Mouse (Mus musculus): ENCODE results near the gene Evi5l. TPM values are rescaled to one million over a fixed set of nuclear protein-coding genes. Genes with fewer than 3 reads are reported as not detected.
"Not testable (repeated sequence)": the region's sequence is repeated elsewhere in the genome, so short reads cannot be mapped to it uniquely, and the experiment has no call there.

The Evi5l gene
- polyA plus RNA-seq, 1 experiment from 2014 or later: 6.6 TPM

DNA sequence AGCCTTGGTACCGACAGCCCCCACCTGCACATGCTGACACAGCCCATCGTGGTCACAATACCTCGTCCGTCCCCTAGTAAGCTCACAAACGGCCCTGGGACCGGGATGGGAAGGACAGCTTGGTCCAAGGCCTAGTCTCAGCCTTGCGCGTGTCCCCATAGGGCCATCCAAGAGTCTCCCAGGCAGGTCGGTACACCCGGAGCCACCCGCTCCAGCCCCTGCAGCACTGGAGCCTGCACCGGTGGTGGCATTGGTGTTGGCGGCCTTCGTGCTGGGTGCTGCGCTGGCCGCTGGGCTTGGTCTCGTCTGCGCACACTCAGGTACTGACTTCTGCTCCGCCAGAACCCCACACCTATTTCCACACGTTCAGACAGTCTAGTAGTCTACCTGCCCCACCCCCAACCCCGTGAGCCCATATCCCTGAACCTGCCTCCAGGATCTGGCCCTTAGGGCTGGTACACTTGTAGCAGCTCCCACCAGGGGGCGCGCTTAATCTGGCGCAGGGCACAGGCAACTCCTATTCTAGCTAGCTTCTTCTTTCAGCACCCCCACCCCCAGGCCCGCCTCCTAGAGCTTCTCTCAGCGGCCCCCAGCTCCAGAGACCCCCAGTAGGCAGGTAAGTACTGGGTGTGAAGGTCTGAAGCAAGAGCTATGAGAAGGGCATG lies 84.1 kb downstream of the Evi5l start:
- 42% methylated on average over 26 of the region's 26 CpGs for WGBS
- peak; percentile 20 for ATAC-seq
- Histone ChIP-seq H3K4me3 (ENCODE audit: low read depth, low read length) (no peak overlapping the region), H3K9ac (ENCODE audit: low read depth, low read length) (no peak overlapping the region), H3K4me2 (replicated peaks; ENCODE audit: low read depth) (no peak overlapping the region), H3K9me3 (ENCODE audit: control insufficient read depth) (no peaks in the 10 kb centered on the region), H3K36me3 (ENCODE audit: control insufficient read depth, insufficient read depth) (peaks cover 41% of the 10 kb centered on the region), H3K4me1 (replicated peaks; ENCODE audit: control insufficient read depth, insufficient read depth, low read length) (no peaks in the 10 kb centered on the region), H3K27ac (ENCODE audit: low read depth, low read length) (no peak overlapping the region), H3K27me3 (replicated peaks; ENCODE audit: control insufficient read depth, insufficient read depth, low read length) (no peaks in the 10 kb centered on the region)
- peak; percentile 91 for TF ChIP-seq CTCF (IDR thresholded peaks at IDR 0.05; ENCODE audit: low read depth)

DNA sequence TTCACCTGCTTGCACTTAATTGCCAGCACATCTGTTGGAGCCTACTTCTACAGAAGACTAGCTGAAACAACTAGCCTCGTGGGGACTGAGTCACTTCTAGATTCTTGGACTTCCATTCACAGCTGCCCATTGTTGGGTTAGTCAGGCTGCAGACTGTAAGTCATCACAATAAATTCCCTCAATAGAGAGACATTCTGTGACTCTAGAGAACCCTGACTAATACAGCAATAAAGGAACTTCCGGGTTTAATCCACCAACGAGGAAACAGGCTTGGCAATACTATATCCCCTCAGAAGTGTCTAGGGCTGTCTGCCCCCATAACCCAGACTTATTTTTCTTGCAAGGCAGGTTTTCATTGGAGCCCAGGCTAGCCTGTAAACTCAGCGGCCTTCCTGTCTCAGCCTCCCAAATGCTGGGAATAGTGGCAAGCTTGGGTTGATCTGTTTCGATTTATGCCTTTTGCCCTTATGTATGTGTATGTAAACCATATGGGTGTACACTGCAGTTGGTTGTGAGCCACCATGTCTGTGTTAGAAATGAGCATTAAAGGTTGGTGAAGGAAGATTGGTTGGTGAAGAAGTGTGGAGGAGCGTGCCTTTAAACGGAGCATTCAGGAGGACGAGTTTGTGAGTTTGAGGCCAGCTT lies 85.9 kb downstream of the Evi5l start:
- WGBS: 34% methylated on average over 8 of the region's 8 CpGs
- H3K27ac ChIP-seq (ENCODE audit: low read depth, low read length): peak overlapping the region; percentile 47
- H3K9ac ChIP-seq (ENCODE audit: low read depth, low read length): 0 out of 2 replicates have a peak overlapping the region, but pooled peaks have one; percentile 59
- TF ChIP-seq CTCF (IDR thresholded peaks at IDR 0.05; ENCODE audit: low read depth): no peak
- H3K4me3 ChIP-seq (ENCODE audit: low read depth, low read length): peak overlapping the region; percentile 92
- no peaks in the 10 kb centered on the region for H3K9me3 ChIP-seq (ENCODE audit: control insufficient read depth)
- peaks cover 31% of the 10 kb centered on the region for H3K36me3 ChIP-seq (ENCODE audit: control insufficient read depth, insufficient read depth)
- no peaks in the 10 kb centered on the region for H3K27me3 ChIP-seq (replicated peaks; ENCODE audit: control insufficient read depth, insufficient read depth, low read length)
- no peaks in the 10 kb centered on the region for H3K4me1 ChIP-seq (replicated peaks; ENCODE audit: control insufficient read depth, insufficient read depth, low read length)
- no peak for ATAC-seq
- H3K4me2 ChIP-seq (replicated peaks; ENCODE audit: low read depth): peak overlapping the region; percentile 90

DNA sequence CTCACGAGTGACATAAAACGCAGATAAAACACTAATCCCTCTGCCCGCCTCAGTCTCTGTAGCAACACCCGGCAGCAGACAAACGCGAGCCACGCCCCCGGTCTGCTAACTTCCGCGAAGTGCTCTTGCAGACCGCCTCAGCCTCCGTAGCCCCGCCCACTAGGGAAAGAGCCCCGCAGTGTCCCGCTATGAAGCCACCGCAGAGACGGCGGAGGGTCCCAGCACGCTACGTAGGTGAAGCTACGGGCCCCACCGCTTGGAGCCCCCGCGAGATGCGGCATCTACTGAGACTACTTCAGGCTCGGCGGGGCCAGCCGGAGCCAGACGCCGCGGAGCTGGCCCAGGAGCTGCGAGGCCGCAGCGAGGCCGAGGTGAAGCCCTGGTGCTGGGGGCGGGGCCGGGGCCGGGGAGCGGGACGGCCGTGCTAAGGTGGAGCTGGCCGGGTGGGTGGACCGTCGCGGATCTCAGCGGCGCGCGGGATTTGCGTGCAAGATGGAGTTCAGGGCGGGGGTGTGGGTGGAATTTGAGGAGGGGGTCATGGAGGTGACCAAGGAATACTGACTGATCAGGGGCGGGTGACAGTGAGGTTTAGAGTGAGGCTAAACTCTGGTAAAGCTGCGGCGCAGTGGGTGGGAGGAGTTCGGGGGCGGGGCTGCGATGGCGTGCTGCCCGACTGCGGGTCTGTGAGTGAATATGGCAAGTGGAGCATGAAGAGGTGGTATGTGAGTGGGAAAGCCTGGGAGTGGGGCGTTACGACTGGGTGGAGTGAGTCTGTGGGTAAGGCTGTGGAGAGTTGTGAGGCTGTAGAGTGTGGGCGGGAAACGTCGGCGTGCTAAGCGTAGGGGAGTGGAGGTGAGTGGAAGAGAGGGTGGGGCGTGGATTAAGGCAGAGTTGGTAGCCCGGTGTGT lies 86.8 kb downstream of the Evi5l start, which contains the start of gene Snapc2:
TSS of gene Snapc2 (plus strand) at position 147 of the 908 bp plus-strand sequence.
- Histone ChIP-seq H3K4me1 (replicated peaks; ENCODE audit: control insufficient read depth, insufficient read depth, low read length) (no peaks in the 10 kb centered on the region), H3K36me3 (ENCODE audit: control insufficient read depth, insufficient read depth) (peaks cover 22% of the 10 kb centered on the region), H3K4me3 (ENCODE audit: low read depth, low read length) (peak within 1 kb of the TSS; percentile 92), H3K27me3 (replicated peaks; ENCODE audit: control insufficient read depth, insufficient read depth, low read length) (no peaks in the 10 kb centered on the region), H3K9me3 (ENCODE audit: control insufficient read depth) (no peaks in the 10 kb centered on the region), H3K9ac (ENCODE audit: low read depth, low read length) (peak within 1 kb of the TSS; percentile 59), H3K27ac (ENCODE audit: low read depth, low read length) (peak within 1 kb of the TSS; percentile 71), H3K4me2 (replicated peaks; ENCODE audit: low read depth) (peak within 1 kb of the TSS; percentile 90)
- under 1% methylated on average over 69 of the region's 69 CpGs for WGBS
- peak; percentile 93 for ATAC-seq
- no peak for TF ChIP-seq CTCF (IDR thresholded peaks at IDR 0.05; ENCODE audit: low read depth)

DNA sequence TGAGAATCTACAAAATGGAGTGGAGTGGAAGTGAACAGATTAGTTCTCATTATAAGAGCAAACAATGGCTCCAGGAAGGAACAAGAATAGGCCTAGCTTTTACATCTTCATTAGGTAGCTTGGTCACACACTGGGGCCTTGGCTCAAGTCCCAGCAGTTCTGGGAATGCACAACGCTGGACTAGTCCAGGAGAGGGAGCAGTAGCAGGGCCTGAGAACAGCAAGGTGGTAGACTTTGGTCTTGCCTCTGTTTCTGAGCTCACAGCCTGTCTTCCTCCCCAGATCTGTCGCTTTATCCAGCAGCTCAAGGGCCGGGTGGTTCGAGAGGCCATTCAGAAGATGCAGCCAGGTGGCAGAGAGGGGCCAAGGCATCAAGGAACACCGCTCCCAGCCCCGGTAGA lies 87.6 kb downstream of the Evi5l start:
- Histone ChIP-seq H3K9ac (ENCODE audit: low read depth, low read length) (0 out of 2 replicates have a peak overlapping the region, but pooled peaks have one; percentile 59), H3K27ac (ENCODE audit: low read depth, low read length) (no peak overlapping the region)
- 63% methylated on average over 6 of the region's 6 CpGs for WGBS

GRCm38 (mm10) chr8:4255471-4255870 lies 89.1 kb downstream of the Evi5l start:
- H3K4me3 ChIP-seq (ENCODE audit: low read depth, low read length); H3K4me1 ChIP-seq (replicated peaks; ENCODE audit: control insufficient read depth, insufficient read depth, low read length); H3K27ac ChIP-seq (ENCODE audit: low read depth, low read length); ATAC-seq; H3K4me2 ChIP-seq (replicated peaks; ENCODE audit: low read depth); H3K27me3 ChIP-seq (replicated peaks; ENCODE audit: control insufficient read depth, insufficient read depth, low read length); H3K9me3 ChIP-seq (ENCODE audit: control insufficient read depth); H3K9ac ChIP-seq (ENCODE audit: low read depth, low read length): not testable (repeated sequence)
- WGBS: 85% methylated on average over 7 of the region's 7 CpGs
- H3K36me3 ChIP-seq (ENCODE audit: control insufficient read depth, insufficient read depth): peaks cover 26% of the 10 kb centered on the region

More for the DNA sequence above, 87.6 kb downstream of the Evi5l start:
- H3K36me3 ChIP-seq (ENCODE audit: control insufficient read depth, insufficient read depth): peaks cover 17% of the 10 kb centered on the region
- H3K4me2 ChIP-seq (replicated peaks; ENCODE audit: low read depth): peak overlapping the region; percentile 90
- TF ChIP-seq CTCF (IDR thresholded peaks at IDR 0.05; ENCODE audit: low read depth): peak; percentile 71
- H3K27me3 ChIP-seq (replicated peaks; ENCODE audit: control insufficient read depth, insufficient read depth, low read length): no peaks in the 10 kb centered on the region
- H3K4me3 ChIP-seq (ENCODE audit: low read depth, low read length): peak overlapping the region; percentile 92
- no peaks in the 10 kb centered on the region for H3K9me3 ChIP-seq (ENCODE audit: control insufficient read depth)
- ATAC-seq: no peak
- no peaks in the 10 kb centered on the region for H3K4me1 ChIP-seq (replicated peaks; ENCODE audit: control insufficient read depth, insufficient read depth, low read length)

GRCm38 (mm10) chr8:4256911-4257310 lies 90.5 kb downstream of the Evi5l start:
- no peak overlapping the region for H3K4me2 ChIP-seq (replicated peaks; ENCODE audit: low read depth)

More at GRCm38 (mm10) chr8:4256911-4257310, 90.5 kb downstream of the Evi5l start:
- no peak for ATAC-seq
- no peak overlapping the region for H3K27ac ChIP-seq (ENCODE audit: low read depth, low read length)
- H3K36me3 ChIP-seq (ENCODE audit: control insufficient read depth, insufficient read depth): peaks cover 37% of the 10 kb centered on the region
- H3K4me3 ChIP-seq (ENCODE audit: low read depth, low read length): no peak overlapping the region
- no peak for TF ChIP-seq CTCF (IDR thresholded peaks at IDR 0.05; ENCODE audit: low read depth)
- H3K9me3 ChIP-seq (ENCODE audit: control insufficient read depth): no peaks in the 10 kb centered on the region
- no peaks in the 10 kb centered on the region for H3K4me1 ChIP-seq (replicated peaks; ENCODE audit: control insufficient read depth, insufficient read depth, low read length)
- no peak overlapping the region for H3K9ac ChIP-seq (ENCODE audit: low read depth, low read length)
- no peaks in the 10 kb centered on the region for H3K27me3 ChIP-seq (replicated peaks; ENCODE audit: control insufficient read depth, insufficient read depth, low read length)
- 60% methylated on average over 4 of the region's 4 CpGs for WGBS

Data from intestine, postnatal 0 days (tissue).